Comparison of ENCODE assay signal across 18 mouse cellular contexts in the genomic region with DNA sequence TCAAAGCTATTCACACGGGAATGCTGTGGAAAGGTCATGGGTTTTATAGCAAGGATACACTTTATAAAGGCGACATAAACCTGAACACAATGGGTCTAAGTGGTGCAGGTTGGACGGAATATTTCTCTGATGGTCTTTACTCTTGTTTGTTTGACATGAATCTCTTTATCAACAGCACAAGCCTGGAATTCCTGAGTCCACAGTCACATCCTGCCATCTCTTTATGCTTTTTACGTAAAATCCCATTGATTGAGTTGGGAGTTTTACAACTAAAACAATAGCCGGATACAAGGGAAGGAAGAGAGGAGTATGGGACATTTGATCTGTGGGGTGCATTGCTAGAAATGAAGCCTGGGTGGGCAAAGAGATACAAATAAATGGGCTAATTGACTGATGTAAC. TPM values are rescaled to one million over a fixed set of nuclear protein-coding genes. Genes with fewer than 3 reads are reported as not detected.
DNase-seq lines count a peak whose midpoint lies in the region; ATAC-seq lines count a peak whose summit lies in the region.
"Had no signal": no experiment of that assay in that cellular context is flagged by ENCODE, and none has a peak within 500 bp of the region (broad histone marks: within the 10 kb centered on the region; RNA-seq: fewer than 3 reads in every experiment).

No protein-coding gene starts in this region.

- H3K4me2 ChIP-seq in heart, embryonic 11.5 days: no peak overlapping the region
- H3K4me2 ChIP-seq in kidney, embryonic 16.5 days (replicated peaks; ENCODE audit: low read depth, low read length): no peak overlapping the region
- H3K4me2 ChIP-seq in midbrain, embryonic 11.5 days: no peak overlapping the region
- no peak overlapping the region for H3K4me2 ChIP-seq in midbrain, embryonic 16.5 days (ENCODE audit: low read length)
- H3K4me2 ChIP-seq: forebrain, embryonic 15.5 days; hindbrain, embryonic 15.5 days; limb, embryonic 13.5 days had no signal

- ATAC-seq in heart, embryonic 11.5 days (replicated peaks; ENCODE audit: insufficient number of reproducible peaks, low FRiP score, low TSS enrichment): no peak
- ATAC-seq in kidney, embryonic 16.5 days (ENCODE audit: low FRiP score, low TSS enrichment): no peak
- no peak for ATAC-seq in midbrain, embryonic 11.5 days (ENCODE audit: low FRiP score)
- no peak for ATAC-seq in midbrain, embryonic 16.5 days
- ATAC-seq: activated CD4-positive, CD25-positive, alpha-beta regulatory T cell, adult 4 months; forebrain, embryonic 15.5 days; Patski had no signal

- H3K9me3 ChIP-seq in heart, embryonic 11.5 days (replicated peaks; ENCODE audit: control insufficient read depth, low read length): no peaks in the 10 kb centered on the region
- H3K9me3 ChIP-seq in kidney, embryonic 16.5 days (ENCODE audit: low read length): no peaks in the 10 kb centered on the region
- no peaks in the 10 kb centered on the region for H3K9me3 ChIP-seq in midbrain, embryonic 11.5 days (ENCODE audit: control insufficient read depth, low read length)
- H3K9me3 ChIP-seq in midbrain, embryonic 16.5 days (replicated peaks; ENCODE audit: control insufficient read depth, low read length, poor library complexity, severe bottlenecking): no peaks in the 10 kb centered on the region
- H3K9me3 ChIP-seq: forebrain, embryonic 15.5 days; hindbrain, embryonic 15.5 days; limb, embryonic 13.5 days had no signal

- 57% methylated on average over 5 of the region's 5 CpGs for WGBS in heart, embryonic 11.5 days (ENCODE audit: insufficient replicate concordance)
- WGBS in kidney, embryonic 16.5 days: 69% methylated on average over 5 of the region's 5 CpGs
- WGBS in midbrain, embryonic 11.5 days: 80% methylated on average over 5 of the region's 5 CpGs
- WGBS in midbrain, embryonic 16.5 days: 78% methylated on average over 5 of the region's 5 CpGs

- no peak for DNase-seq in heart, postnatal 10 days
- DNase-seq in kidney, postnatal 25 days: no peak
- peak; percentile 17 for DNase-seq in midbrain, embryonic 11.5 days (ENCODE audit: low spot score, missing footprints)
- no peak for DNase-seq in adrenal gland, postnatal 4 days (ENCODE audit: low spot score in 2 of 2)
- DNase-seq: adrenal gland, postnatal 14 days; cerebellum, adult 2 months; kidney, postnatal 14 days; layer of hippocampus, adult 9-11 months; lung, postnatal 14 days; spleen, adult 18-20 months had no signal

- no peak overlapping the region for H3K4me3 ChIP-seq in heart, embryonic 11.5 days (ENCODE audit: low read depth, low read length)
- no peak overlapping the region for H3K4me3 ChIP-seq in kidney, embryonic 16.5 days (ENCODE audit: low read length)
- H3K4me3 ChIP-seq in midbrain, embryonic 11.5 days (ENCODE audit: low read depth, low read length): no peak overlapping the region
- no peak overlapping the region for H3K4me3 ChIP-seq in midbrain, embryonic 16.5 days (ENCODE audit: low read depth, low read length)
- H3K4me3 ChIP-seq: forebrain, embryonic 15.5 days; hindbrain, embryonic 15.5 days; limb, embryonic 13.5 days had no signal

- intact Hi-C loops in heart, postnatal 10 days (cut with DNase I): loop anchor here (2.0 kb wide), 1 partner anchor 15 kb away; no protein-coding TSS in a partner anchor

- no peaks in the 10 kb centered on the region for H3K27me3 ChIP-seq in heart, embryonic 11.5 days (ENCODE audit: control insufficient read depth, insufficient read depth, low read length)
- H3K27me3 ChIP-seq in kidney, embryonic 16.5 days (ENCODE audit: insufficient read depth, low read length): no peaks in the 10 kb centered on the region
- no peaks in the 10 kb centered on the region for H3K27me3 ChIP-seq in midbrain, embryonic 11.5 days (ENCODE audit: control insufficient read depth, insufficient read depth, low read length)
- H3K27me3 ChIP-seq in midbrain, embryonic 16.5 days (ENCODE audit: control insufficient read depth, insufficient read depth, low read depth, low read length): no peaks in the 10 kb centered on the region
- H3K27me3 ChIP-seq: forebrain, embryonic 15.5 days; hindbrain, embryonic 15.5 days; limb, embryonic 13.5 days; Patski had no signal

- no peaks in the 10 kb centered on the region for H3K36me3 ChIP-seq in heart, embryonic 11.5 days (ENCODE audit: control insufficient read depth, insufficient read depth, low read length)
- H3K36me3 ChIP-seq in kidney, embryonic 16.5 days (ENCODE audit: insufficient read depth, low read length): no peaks in the 10 kb centered on the region
- no peaks in the 10 kb centered on the region for H3K36me3 ChIP-seq in midbrain, embryonic 11.5 days (ENCODE audit: control insufficient read depth, insufficient read depth, low read length)
- H3K36me3 ChIP-seq in midbrain, embryonic 16.5 days (ENCODE audit: control insufficient read depth, insufficient read depth, low read length): no peaks in the 10 kb centered on the region
- H3K36me3 ChIP-seq: forebrain, embryonic 15.5 days; hindbrain, embryonic 15.5 days had no signal

- no peak overlapping the region for H3K9ac ChIP-seq in heart, embryonic 11.5 days (ENCODE audit: low read depth, low read length)
- no peak overlapping the region for H3K9ac ChIP-seq in kidney, embryonic 16.5 days (replicated peaks; ENCODE audit: low read length)
- H3K9ac ChIP-seq in midbrain, embryonic 11.5 days (ENCODE audit: low read length): no peak overlapping the region
- H3K9ac ChIP-seq in midbrain, embryonic 16.5 days (ENCODE audit: low read depth, low read length): no peak overlapping the region
- H3K9ac ChIP-seq: forebrain, embryonic 15.5 days; hindbrain, embryonic 15.5 days; limb, embryonic 13.5 days had no signal

- peak overlapping the region; percentile 57; the same call in 1 of the 2 replicates for H3K27ac ChIP-seq in heart, embryonic 11.5 days (ENCODE audit: low read depth, low read length)
- peak overlapping the region; percentile 44 for H3K27ac ChIP-seq in kidney, embryonic 16.5 days (ENCODE audit: low read length)
- H3K27ac ChIP-seq in midbrain, embryonic 11.5 days (ENCODE audit: low read depth, low read length): no peak overlapping the region
- H3K27ac ChIP-seq in midbrain, embryonic 16.5 days (ENCODE audit: low read length): no peak overlapping the region
- H3K27ac ChIP-seq: forebrain, embryonic 15.5 days; hindbrain, embryonic 15.5 days; limb, embryonic 13.5 days had no signal

- H3K4me1 ChIP-seq in heart, embryonic 11.5 days (ENCODE audit: control insufficient read depth, insufficient read depth, low read length): peaks cover 19% of the 10 kb centered on the region
- H3K4me1 ChIP-seq in kidney, embryonic 16.5 days (ENCODE audit: insufficient read depth, low read length): peaks cover 10% of the 10 kb centered on the region; the same call in 1 of the 2 replicates
- H3K4me1 ChIP-seq in midbrain, embryonic 11.5 days (ENCODE audit: control insufficient read depth, insufficient read depth, low read length): 0 out of 2 replicates have a peak, but pooled peaks cover 2% of the 10 kb centered on the region
- H3K4me1 ChIP-seq in midbrain, embryonic 16.5 days (ENCODE audit: control insufficient read depth, insufficient read depth, low read length): no peaks in the 10 kb centered on the region
- H3K4me1 ChIP-seq: forebrain, embryonic 15.5 days; hindbrain, embryonic 15.5 days had no signal

RNA-seq across cellular contexts. Expression of a gene that starts 16.9 kb away (rescaled TPM):
- polyA plus RNA-seq in heart, embryonic 11.5 days (2014; fragmentation: Nextera tagmentation; extraction: Ambion mirVana): 17.1 and 18.7 TPM in 2 replicates
- total RNA-seq in heart, postnatal 10 days (2021): 10 to 100 TPM; 41.1 to 47.5 TPM
- polyA plus RNA-seq in kidney, embryonic 16.5 days (2015; fragmentation: Nextera tagmentation; extraction: Ambion mirVana): 29.4 and 30.3 TPM in 2 replicates
- 12.6 and 12.8 TPM in 2 replicates for polyA plus RNA-seq in midbrain, embryonic 11.5 days (2014; fragmentation: Nextera tagmentation; extraction: Ambion mirVana)
- 6.0 and 7.2 TPM in 2 replicates for polyA plus RNA-seq in midbrain, embryonic 16.5 days (2015; fragmentation: Nextera tagmentation; extraction: Ambion mirVana)
- total RNA-seq in adrenal gland, postnatal 4 days (2021): 10 to 100 TPM; 27.5 to 28.1 TPM

Comparison
In these comparisons a context has a peak if more than half of its experiments do, and no peak if none do; other contexts are left out.
1. H3K27ac ChIP-seq: peak in heart, embryonic 11.5 days (single experiment) and kidney, embryonic 16.5 days (single experiment); none in midbrain, embryonic 11.5 days (single experiment) and midbrain, embryonic 16.5 days (single experiment).